Mouse (Mus musculus) hindbrain, embryonic 15.5 days (tissue): ENCODE data around the gene Gadd45a. TPM values are rescaled to one million over a fixed set of nuclear protein-coding genes. Genes with fewer than 3 reads are reported as not detected.
A peak's percentile ranks its signal among the peaks of the same experiment; 100 is the strongest.

Experiments
- ATAC-seq: fragments of 200-750 bp; cut with Nextera tagmentation; 2 replicates; pipeline ENCODE4 v1.8.0; 2017; ENCODE audit warnings: low read depth, moderate number of reproducible peaks, moderate TSS enrichment; ENCODE audit not compliant: low FRiP score
- H3K27ac ChIP-seq: fragments of 300-500 bp; sonication (generic); replicated peaks from 2 replicates; pipeline ENCODE4 v1.5.1; 2015; ENCODE audit warnings: mild to moderate bottlenecking, inconsistent platforms
- H3K27me3 ChIP-seq: fragments of 300-500 bp; sonication (generic); 2 replicates; pipeline ENCODE4 v1.6.1; 2015; ENCODE audit warnings: control low read depth, inconsistent platforms
- H3K36me3 ChIP-seq: fragments of 300-500 bp; sonication (generic); 2 replicates; pipeline ENCODE4 v1.6.1; 2015; ENCODE audit warnings: control low read depth, inconsistent platforms
- H3K4me1 ChIP-seq: fragments of 300-500 bp; sonication (generic); replicated peaks from 2 replicates; pipeline ENCODE4 v1.6.1; 2015; ENCODE audit warnings: control low read depth, inconsistent platforms
- H3K4me2 ChIP-seq: fragments of 300-500 bp; sonication (generic); 2 replicates; pipeline ENCODE4 v1.6.1; 2015; ENCODE audit warnings: moderate library complexity, mild to moderate bottlenecking, inconsistent platforms
- H3K4me3 ChIP-seq: fragments of 300-500 bp; sonication (generic); 2 replicates; pipeline ENCODE4 v1.5.1; 2015; ENCODE audit warnings: mild to moderate bottlenecking, inconsistent platforms
- H3K9ac ChIP-seq: fragments of 300-500 bp; sonication (generic); 2 replicates; pipeline ENCODE4 v1.6.1; 2015; ENCODE audit warnings: inconsistent platforms
- H3K9me3 ChIP-seq: fragments of 300-500 bp; sonication (generic); 2 replicates; pipeline ENCODE4 v1.6.1; 2016; ENCODE audit warnings: control low read depth, inconsistent platforms
- WGBS: fragments of 180-500 bp; shearing (Covaris S2); methylation state at CpG from one replicate; pipeline ENCODE4 v1.1.7; 2015; 5-methylcytosine and 5-hydroxymethylcytosine counted together
- polyA plus RNA-seq: library from polyadenylated mRNA; unstranded; fragments of >200 nt; fragmentation: Nextera tagmentation; extraction: Ambion mirVana; gene quantifications from 2 replicates; pipeline ENCODE4 v1.2.1, GENCODE M21; 2015

Gadd45a gene
- polyA plus RNA-seq, 1 experiment from 2014 or later = 17.3 TPM

DNA sequence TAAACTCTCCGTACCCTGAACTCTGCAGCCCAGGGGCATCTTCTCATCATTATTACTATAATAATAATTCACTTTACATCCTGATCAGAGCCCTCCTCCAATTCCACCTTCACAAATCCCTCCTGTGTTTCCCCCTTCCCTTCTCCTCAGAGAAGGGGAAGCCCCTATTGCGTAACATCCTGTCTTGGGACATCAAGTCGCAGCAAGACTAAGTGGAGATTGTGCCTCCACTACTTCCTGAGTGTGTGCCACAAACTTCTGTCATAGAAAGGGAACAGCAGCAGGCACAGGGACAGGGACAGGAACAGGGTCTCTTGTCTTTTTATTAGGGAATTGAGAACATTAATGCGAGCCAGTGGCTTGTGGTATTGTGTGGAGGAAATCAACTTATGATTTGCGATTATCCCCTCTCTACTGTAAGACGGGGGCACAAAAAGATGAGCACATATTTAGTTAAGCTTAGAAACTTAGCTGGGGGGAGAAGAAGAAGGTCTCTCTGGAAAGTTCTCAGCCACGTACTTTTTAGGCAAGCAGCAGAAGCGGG lies 32.0 kb upstream of the Gadd45a start:
- no peaks in the 10 kb centered on the region for H3K36me3 ChIP-seq
- 90% methylated on average over 8 of the region's 8 CpGs for WGBS
- no peak for ATAC-seq
- no peak overlapping the region for H3K9ac ChIP-seq
- no peaks in the 10 kb centered on the region for H3K4me1 ChIP-seq
- H3K27ac ChIP-seq = no peak overlapping the region
- H3K4me3 ChIP-seq = no peak overlapping the region
- no peaks in the 10 kb centered on the region for H3K27me3 ChIP-seq
- no peaks in the 10 kb centered on the region for H3K9me3 ChIP-seq
- no peak overlapping the region for H3K4me2 ChIP-seq

DNA sequence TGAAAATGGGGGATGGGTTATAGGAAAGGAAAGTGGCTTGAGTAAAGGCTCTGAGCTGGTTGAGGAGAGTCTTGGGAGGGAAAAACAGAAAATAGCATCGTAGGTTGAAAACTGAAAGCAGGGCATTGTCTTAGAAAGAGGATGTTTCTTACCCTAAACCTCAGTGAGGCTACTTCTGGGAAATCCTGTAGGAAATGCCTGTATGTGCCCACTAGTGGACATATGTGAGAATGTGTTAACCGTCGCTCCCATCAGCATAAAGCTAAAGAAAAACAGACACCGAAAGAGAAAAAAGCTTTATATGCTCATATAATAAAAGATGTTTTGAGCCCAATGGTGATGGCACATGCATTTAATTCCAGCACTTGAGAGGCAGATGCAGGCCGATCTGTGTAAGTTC lies 22.8 kb upstream of the Gadd45a start:
- no peak for ATAC-seq
- Histone ChIP-seq H3K4me3 (no peak overlapping the region), H3K4me1 (no peaks in the 10 kb centered on the region), H3K4me2 (no peak overlapping the region), H3K27me3 (no peaks in the 10 kb centered on the region), H3K9me3 (no peaks in the 10 kb centered on the region), H3K9ac (no peak overlapping the region), H3K36me3 (no peaks in the 10 kb centered on the region), H3K27ac (no peak overlapping the region)
- 91% methylated on average over 5 of the region's 5 CpGs for WGBS

DNA sequence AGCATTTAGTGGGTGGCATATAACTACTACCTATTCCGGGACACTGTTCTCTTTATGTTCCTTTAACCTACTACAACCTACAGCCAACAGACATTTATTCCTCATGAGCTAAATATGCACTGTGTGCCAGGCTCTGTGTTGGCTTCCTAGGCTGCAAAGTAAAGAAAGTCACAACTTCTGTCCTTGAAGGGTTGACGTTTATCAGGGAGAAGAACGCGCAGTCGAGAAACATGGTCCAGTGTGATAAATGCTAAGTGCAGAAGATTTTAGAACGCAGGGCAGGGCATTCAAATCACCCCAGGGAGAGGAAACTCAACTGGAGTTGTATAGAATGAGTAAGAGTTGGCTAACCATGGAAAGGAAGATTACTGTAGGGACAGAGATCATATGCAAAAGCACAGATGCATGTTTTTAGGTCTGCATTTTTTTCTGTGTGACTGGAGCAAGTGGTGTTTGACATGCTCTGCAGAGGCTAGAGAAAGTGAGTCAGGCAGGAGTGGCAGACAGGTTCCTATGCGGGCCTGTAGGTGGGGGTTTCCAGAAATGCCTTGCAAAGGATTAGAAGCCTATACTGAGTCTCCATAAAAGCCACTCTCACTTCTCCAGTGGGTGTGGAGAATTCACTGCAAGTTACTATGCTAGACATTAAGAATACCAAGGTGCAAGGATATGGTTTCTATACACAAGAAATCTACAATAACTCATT lies 20.9 kb upstream of the Gadd45a start:
- Histone ChIP-seq H3K4me1 (no peaks in the 10 kb centered on the region), H3K9me3 (no peaks in the 10 kb centered on the region), H3K27ac (no peak overlapping the region), H3K4me3 (no peak overlapping the region), H3K9ac (no peak overlapping the region), H3K36me3 (no peaks in the 10 kb centered on the region), H3K27me3 (no peaks in the 10 kb centered on the region), H3K4me2 (no peak overlapping the region)
- ATAC-seq = no peak
- WGBS = 94% methylated on average over 7 of the region's 7 CpGs

DNA sequence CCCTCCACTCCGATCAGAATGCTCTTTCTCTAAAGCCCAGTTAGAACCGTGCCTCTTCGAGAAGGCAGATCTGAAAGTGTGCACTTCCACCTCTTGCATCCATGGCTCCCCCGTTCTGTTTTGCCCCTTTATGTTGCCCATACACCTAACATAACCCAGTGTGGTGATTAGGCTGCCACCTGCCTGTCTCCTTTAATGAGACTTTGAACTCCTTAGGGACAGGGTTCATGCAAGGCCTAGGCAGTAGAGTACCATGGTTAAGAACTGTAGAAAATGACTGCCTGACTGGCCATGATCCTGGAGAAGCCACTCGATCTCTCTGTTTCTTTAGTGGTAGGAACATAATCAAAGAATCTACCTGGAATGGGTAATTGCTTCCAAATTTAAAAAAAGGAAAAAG lies 20.3 kb upstream of the Gadd45a start:
- Histone ChIP-seq H3K9me3 (no peaks in the 10 kb centered on the region), H3K4me1 (no peaks in the 10 kb centered on the region), H3K9ac (no peak overlapping the region), H3K4me3 (no peak overlapping the region), H3K4me2 (no peak overlapping the region), H3K27me3 (no peaks in the 10 kb centered on the region), H3K27ac (no peak overlapping the region), H3K36me3 (no peaks in the 10 kb centered on the region)
- no peak for ATAC-seq
- 91% methylated on average over 5 of the region's 5 CpGs for WGBS

DNA sequence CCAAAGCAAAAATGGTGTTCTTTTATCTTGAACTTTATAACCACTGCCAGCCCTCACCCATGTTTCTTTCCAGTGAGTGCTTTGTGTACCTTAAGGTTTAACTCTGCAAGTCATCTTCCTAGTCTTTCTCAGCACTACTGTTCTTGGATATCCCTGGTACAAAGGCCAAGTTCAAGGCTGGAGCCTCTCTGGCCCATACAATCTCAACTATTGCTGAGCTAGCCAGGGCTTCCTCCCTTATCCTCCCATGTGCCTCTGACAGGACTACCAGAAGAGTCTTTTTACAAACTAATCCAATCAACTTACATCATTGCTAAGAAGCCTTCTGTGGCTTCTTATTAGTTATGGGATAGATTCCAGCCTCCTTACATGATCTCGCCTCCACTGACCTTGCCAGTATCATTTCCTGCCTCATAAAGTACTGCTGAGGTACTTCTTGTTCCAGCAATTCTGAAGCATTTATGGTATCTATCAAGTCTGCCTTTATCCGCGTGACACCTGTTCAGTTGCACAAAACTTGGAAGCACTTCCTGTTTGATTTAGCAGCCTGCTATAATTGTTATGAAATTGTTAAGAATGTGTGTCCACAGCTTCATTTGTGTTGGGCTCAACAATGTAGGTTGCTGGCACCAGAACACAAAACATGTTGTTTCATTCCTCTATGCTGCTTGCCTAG lies 19.8 kb upstream of the Gadd45a start:
- no peaks in the 10 kb centered on the region for H3K9me3 ChIP-seq
- no peaks in the 10 kb centered on the region for H3K36me3 ChIP-seq
- ATAC-seq = no peak
- H3K4me1 ChIP-seq = no peaks in the 10 kb centered on the region
- H3K4me2 ChIP-seq = no peak overlapping the region
- no peaks in the 10 kb centered on the region for H3K27me3 ChIP-seq
- 71% methylated on average over 3 of the region's 3 CpGs for WGBS
- H3K27ac ChIP-seq = no peak overlapping the region
- no peak overlapping the region for H3K4me3 ChIP-seq
- no peak overlapping the region for H3K9ac ChIP-seq

DNA sequence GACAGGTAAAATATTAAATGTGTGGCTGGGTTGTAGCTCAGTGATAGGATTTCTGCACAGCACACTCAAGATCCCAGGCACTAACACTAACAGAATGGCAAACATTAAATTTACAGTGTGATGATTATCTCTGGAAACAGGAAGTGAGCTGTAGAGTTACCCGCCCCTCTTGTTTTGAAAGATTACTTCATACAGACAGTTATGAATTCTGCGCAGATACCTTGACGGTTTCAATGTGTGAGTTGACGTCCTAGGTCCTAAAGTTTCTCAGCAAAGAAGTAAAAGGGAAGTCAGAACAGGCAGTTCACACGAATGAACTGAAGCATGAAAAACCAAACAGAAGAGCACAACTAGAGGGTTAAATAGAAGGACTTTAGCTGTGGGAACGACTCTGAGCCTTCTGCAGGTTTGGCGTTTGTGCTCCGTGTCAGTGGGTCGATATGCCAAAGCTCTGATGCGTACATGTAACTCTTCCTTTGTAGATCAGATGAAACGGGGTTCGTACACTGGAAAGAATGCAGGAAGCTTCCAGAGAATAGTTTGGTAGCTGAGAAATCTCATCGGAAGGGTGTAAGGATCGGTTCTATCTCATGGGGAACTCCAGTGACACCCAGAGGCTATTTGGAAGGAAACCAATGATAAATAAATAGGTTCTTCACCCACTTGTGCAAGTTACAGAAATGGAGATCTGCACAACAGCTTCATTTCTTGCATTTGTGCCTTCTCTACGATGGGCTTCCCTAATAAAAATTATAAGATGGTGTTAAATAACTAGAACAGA lies 19.0 kb upstream of the Gadd45a start:
- H3K4me3 ChIP-seq = no peak overlapping the region
- no peaks in the 10 kb centered on the region for H3K27me3 ChIP-seq
- WGBS = 82% methylated on average over 15 of the region's 15 CpGs
- no peak overlapping the region for H3K9ac ChIP-seq
- no peaks in the 10 kb centered on the region for H3K36me3 ChIP-seq
- H3K9me3 ChIP-seq = no peaks in the 10 kb centered on the region
- H3K4me2 ChIP-seq = no peak overlapping the region
- ATAC-seq = no peak
- H3K27ac ChIP-seq = no peak overlapping the region
- H3K4me1 ChIP-seq = no peaks in the 10 kb centered on the region

DNA sequence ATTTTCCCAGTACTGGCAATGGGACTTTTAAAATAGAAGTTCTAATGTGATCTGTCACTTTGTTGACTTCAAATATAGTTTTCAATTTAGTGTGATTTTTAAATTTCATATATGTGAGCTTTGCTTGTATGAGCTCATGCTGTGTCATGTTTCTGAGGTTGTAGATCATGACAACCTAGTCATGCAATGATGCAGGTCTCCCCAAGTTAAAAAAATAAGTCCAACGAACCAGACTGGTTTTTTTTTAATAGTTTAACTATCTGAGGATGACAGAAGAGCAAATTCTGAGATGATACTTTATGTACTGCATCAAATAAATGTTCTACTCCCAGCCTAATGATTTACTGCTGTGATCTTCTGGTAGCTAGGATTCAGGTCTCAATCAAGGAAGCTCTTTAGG lies 12.8 kb upstream of the Gadd45a start:
- Histone ChIP-seq H3K9me3 (no peaks in the 10 kb centered on the region), H3K36me3 (no peaks in the 10 kb centered on the region), H3K4me1 (0 out of 2 replicates have a peak, but pooled peaks cover 7% of the 10 kb centered on the region), H3K9ac (no peak overlapping the region), H3K4me3 (no peak overlapping the region), H3K4me2 (no peak overlapping the region), H3K27me3 (no peaks in the 10 kb centered on the region), H3K27ac (no peak overlapping the region)
- 78% methylated on average over 1 of the region's 1 CpGs for WGBS
- no peak for ATAC-seq

DNA sequence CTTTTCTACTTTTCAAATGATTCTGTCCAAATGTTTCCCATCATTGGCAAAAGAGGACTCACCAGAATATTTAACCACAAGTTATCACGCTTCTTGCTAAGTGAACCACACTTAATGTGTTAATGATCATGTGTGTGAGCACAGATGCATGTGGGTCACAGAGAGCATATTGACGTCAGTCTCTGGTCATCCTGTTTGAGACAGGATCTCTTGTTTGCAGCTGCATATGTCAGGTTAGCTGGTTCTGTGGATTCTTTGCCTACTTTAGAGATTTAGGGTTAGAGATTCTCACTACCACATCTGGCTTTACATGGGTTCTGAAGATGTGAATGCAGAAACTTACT lies 12.4 kb upstream of the Gadd45a start:
- no peak for ATAC-seq
- no peaks in the 10 kb centered on the region for H3K27me3 ChIP-seq
- no peak overlapping the region for H3K9ac ChIP-seq
- no peaks in the 10 kb centered on the region for H3K9me3 ChIP-seq
- no peak overlapping the region for H3K4me3 ChIP-seq
- no peaks in the 10 kb centered on the region for H3K36me3 ChIP-seq
- 43% methylated on average over 2 of the region's 2 CpGs for WGBS
- 0 out of 2 replicates have a peak, but pooled peaks cover 7% of the 10 kb centered on the region for H3K4me1 ChIP-seq
- no peak overlapping the region for H3K4me2 ChIP-seq
- no peak overlapping the region for H3K27ac ChIP-seq

DNA sequence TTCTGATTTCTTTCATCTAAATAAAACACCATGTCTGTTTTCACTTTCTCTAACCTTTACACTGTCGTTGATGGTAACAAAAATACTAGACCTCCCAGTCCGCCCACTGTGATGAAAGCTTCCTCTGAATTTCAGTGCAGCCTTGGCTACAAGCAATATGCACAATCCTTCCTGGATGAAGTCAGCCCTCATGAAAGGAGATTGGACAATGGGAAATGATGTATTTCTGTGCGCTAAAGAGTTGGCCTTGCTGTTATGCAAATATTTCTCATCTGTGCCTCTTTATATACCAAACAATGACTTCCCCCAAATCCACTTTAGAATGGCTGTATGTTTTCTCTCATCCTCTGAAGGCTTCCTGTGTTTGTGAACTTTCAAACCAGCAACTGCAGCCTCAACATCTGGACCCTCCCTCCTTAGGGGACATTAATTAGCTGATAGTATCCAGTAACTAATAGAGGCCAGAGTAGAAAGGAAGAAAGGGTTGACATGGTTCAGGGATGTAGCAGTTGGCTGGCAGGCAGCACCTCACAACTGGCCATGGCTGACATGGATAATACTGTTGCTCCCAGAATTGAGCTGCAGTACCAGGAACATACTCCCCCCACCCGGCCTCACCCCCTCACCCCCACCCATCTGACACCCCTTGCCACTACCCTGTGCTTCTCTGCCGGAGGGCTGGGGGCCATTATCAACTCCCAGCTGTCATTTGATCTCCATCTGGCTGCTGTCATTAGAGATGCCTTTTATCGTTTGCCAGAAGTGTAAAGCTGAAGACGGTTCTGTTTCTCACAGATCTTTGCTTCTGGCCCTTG lies 11.8 kb upstream of the Gadd45a start:
- no peaks in the 10 kb centered on the region for H3K36me3 ChIP-seq
- 28% methylated on average over 7 of the region's 7 CpGs for WGBS
- H3K4me2 ChIP-seq = no peak overlapping the region
- H3K27me3 ChIP-seq = no peaks in the 10 kb centered on the region
- no peak overlapping the region; the same call in 1 of the 2 replicates for H3K27ac ChIP-seq
- peak; percentile 48 for ATAC-seq
- H3K9ac ChIP-seq = no peak overlapping the region
- H3K9me3 ChIP-seq = no peaks in the 10 kb centered on the region
- H3K4me3 ChIP-seq = no peak overlapping the region
- 0 out of 2 replicates have a peak, but pooled peaks cover 7% of the 10 kb centered on the region for H3K4me1 ChIP-seq

DNA sequence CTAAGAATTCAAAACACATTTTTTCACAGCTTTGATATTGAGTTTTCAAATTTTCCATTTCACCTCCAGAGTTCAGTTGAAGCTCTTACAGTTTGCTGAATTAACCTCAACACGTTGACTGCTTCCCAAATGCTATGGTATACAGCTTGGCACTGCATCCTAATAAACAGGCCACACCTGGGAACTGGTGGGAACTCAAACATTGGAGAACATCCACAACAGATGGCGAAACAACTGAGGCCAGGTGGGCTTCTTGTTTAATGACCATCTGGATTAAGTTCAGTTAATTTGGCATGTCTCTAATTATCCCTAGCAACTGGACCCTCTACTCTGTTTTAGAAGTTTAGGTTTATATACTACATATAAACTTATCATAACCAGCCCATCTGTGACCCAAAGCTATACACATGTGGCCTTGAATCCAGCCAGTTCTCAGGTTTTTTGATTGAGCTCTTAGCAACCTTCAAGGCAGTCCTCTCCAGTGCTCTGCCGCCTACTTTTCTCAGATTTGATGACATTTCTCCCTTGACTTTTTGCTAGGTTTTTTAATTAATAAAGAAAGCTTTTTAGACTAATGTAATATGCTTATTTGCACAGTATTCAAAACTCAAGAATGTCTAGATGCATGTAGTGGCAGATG lies 10.9 kb upstream of the Gadd45a start:
- ATAC-seq = 0 out of 2 replicates have a peak, but pooled peaks have one; percentile 48
- WGBS = 74% methylated on average over 3 of the region's 3 CpGs
- no peaks in the 10 kb centered on the region for H3K27me3 ChIP-seq
- H3K4me3 ChIP-seq = no peak overlapping the region
- 0 out of 2 replicates have a peak, but pooled peaks cover 7% of the 10 kb centered on the region for H3K4me1 ChIP-seq
- no peak overlapping the region for H3K4me2 ChIP-seq
- H3K27ac ChIP-seq = no peak overlapping the region
- no peaks in the 10 kb centered on the region for H3K9me3 ChIP-seq
- H3K36me3 ChIP-seq = no peaks in the 10 kb centered on the region
- no peak overlapping the region for H3K9ac ChIP-seq

DNA sequence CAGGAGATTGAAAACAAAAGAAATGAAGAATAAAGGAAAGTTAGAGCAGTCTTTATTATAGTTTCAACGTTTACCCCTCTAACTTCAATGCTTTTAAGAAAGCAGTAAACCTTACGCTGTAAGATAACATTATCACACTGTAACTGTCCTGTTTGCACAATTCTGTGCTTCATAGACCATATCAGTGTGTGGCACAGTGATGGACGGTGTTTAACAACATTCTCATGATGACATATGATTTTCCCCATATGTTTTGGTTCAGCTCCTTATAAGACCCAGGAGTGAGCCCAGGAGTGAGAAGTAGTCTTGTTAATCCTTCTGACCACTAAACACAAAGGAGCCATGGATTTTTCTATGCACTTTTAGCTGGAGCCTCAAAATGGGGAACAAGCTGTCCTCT lies 9.7 kb upstream of the Gadd45a start:
- H3K27me3 ChIP-seq = no peaks in the 10 kb centered on the region
- H3K27ac ChIP-seq = no peak overlapping the region
- whole genome bisulfite sequencing = 79% methylated on average over 3 of the region's 3 CpGs
- H3K9me3 ChIP-seq = no peaks in the 10 kb centered on the region
- H3K9ac ChIP-seq = no peak overlapping the region
- H3K4me2 ChIP-seq = no peak overlapping the region
- no peak for ATAC-seq
- H3K4me1 ChIP-seq = 0 out of 2 replicates have a peak, but pooled peaks cover 7% of the 10 kb centered on the region
- H3K4me3 ChIP-seq = no peak overlapping the region
- no peaks in the 10 kb centered on the region for H3K36me3 ChIP-seq
